Mouse (Mus musculus) gastrocnemius, adult 18-20 months (tissue): Measurements from ENCODE around the gene Tubb3. TPM values are rescaled to one million over a fixed set of nuclear protein-coding genes. Genes with fewer than 3 reads are reported as not detected.
A peak's percentile ranks its signal among the peaks of the same experiment; 100 is the strongest.
"Not testable (repeated sequence)": the region's sequence is repeated elsewhere in the genome, so short reads cannot be mapped to it uniquely, and the experiment has no call there.

Experiments used
- DNase-seq: peaks from one replicate; pipeline ENCODE4 v3.0.0; 2021; ENCODE audit warnings: low spot score
- total RNA-seq, 2 experiments: library from RNA; stranded (reverse); gene quantifications; 2 replicates each; pipeline ENCODE4 v1.2.3; 2021

The Tubb3 gene
- total RNA-seq, 2 experiments from 2014 or later: not detected

DNA sequence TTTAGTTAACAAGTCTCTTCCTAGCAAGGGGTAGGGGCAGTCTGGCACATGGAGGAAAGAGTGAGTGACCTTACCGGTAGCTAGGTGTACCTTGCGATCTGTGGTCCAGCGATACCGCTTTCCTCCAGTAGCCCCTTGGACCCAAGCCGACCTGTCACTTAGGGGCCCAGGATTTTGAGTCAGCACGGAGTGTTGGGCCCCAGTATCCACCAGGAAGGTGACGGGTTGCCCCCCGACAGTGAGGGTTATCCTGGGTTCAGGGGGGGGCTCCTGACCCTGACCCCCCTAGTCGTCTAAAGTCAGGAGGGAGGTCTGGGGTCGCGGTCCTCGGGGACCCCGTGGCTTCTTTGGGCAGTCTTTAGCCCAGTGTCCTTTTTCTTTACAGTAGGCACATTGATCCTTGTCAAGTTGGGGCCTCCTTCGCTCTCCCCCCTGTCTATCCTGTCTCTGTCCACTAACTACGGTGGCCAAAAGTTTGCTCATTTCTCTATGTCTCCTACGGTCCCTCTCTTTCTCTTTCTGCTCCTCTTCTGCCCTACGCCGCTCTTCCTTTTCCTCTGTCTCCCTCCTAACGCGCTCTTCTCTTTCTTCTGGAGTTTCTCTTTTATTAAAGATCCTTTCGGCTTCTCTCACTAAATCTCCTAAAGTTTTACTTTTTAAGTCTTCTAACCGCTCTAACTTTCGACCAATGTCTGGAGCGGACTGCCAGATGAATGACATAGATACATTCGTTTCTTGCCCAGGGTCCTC lies 20.6 kb downstream of the Tubb3 start:
- no peak for DNase-seq

DNA sequence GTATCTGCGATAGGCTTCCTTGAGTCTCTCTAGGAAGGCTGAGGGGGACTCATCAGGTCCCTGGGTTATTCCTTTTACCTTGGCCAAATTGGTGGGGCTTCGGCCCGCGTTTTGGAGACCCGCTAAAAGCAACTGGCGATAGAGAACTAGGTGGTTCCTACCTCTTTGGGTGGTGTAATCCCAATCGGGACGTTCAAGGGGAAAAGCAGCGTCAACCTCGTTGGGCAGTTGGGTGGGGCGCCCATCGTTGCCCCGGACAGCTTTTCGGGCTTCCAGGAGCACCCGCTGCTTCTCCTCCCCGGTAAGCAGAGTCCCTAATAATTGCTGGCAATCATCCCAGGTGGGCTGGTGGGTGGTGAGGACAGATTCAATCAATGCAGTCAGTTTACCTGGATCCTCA lies 21.2 kb downstream of the Tubb3 start:
- no peak for DNase-seq

DNA sequence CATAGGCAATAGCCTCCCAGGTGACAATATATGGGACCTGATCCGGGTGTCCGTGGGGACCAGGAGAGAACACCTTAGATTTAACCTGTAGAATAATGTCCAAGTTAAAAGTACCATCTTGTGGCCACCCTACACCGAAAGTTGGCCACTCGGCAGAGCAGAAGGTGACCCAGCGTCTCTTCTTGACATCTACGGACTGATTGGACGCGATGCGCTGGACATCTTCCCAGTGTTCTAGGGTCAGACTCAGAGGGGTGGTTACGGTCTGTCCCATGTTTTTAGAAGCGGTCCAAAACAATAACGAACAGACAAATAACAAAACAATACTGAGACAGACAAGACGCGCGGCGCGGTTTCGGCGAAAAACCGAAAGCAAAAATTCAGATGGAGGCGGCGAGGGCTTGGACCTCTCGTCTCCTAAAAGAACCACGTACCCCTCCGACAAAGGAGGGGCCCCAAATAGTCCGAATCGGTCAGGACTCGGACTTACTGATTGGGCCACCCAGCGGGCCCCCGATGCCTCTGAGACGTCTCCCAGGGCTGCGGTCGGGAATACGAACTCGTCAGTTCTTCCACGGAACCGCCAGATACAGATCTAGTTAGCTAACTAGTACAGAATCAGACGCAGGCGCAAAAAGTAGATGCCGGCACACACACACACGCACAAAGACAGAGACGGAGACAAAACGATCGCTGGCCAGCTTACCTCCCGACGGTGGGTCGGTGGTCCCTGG lies 22.2 kb downstream of the Tubb3 start:
- DNase-seq: not testable (repeated sequence)

DNA sequence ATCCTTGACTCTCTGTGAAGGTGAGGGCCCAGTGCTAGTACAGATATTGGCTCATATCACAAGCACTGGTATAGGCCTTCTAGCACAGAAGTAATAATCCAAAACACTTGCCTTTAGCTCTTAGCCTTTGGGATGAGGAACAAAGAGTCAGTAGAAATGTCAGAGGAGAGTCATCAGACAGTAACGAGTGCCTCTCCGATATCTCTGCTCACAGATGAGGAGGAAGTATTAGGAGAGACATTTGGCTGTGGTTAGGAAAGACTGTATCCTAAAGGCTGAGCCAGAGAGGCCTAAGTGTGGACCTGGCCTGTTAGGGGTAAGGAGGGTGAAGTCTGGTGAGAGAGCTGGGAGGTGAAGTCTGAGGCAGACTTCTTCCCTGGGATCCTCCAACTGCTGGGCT lies 30.6 kb downstream of the Tubb3 start:
- DNase-seq: no peak

DNA sequence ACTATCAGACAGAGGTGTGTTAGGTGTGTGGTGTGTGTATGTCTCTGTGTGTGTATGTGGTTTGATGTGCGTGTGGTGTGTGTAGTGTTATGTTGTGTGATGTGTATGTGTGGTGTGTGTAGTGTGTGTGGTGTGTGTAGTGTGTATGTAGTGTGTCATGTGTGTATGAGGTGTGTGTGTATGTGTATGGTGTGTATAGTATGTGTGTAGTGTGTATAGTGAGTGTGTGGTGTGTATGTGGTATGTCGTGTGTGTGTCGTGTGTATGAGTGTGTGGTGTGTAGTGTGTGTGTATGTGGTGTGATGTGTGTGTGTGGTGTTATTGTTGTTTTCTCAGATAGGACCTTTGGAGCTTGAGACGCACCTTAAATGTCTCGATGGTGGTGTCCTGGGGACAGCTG lies 31.1 kb downstream of the Tubb3 start:
- DNase-seq: no peak

DNA sequence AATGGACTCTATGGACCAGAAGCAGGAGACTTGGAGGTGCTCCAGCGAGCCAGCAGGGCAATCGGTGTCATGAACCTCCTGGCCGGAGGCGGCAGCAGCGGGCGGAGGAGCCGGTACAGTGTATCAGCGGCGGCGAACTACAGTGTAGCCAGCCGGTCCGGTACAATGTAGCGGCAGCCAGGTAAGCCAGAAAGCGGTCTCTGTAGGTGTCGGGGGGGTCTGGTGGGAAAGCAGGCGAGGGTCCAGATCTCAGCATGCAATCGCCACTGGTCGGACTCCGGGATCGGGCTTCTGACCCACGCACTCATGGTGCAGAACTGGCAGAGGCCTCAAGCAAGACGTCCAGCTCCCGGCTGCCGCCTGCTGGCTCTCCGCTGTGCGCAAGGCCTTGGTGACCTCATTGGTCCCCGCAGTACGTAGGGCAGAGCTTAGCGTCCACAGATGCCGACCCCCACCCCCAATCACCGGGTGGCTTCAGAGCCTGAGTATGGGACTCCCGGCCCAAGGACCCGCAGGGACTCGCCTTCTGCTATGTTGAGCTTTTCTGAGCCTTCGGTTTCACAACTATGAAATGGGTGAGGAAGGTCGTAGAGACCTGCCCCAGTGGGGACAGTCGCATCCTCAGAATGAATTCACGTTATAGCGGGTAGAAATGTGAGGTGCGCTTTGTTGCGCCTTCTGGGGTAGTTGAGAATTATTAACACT lies 31.8 kb downstream of the Tubb3 start:
- DNase-seq: peak; percentile 95

DNA sequence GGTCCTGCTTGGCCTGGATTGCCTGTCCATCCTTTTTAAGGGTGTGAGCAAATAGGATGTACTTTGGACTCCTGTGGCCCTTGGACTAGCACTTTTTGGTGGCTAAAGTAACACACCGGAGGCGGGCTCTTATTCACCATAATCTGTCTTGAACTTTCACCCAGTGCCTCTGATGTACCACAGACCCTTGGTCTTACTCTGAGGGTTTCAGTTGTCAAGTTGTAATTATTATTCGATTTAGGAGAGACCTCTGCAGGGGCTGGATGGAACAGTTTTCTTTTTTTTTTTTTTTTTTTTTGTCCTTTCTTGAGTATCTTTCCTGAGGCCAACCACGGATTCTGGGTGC lies 32.3 kb downstream of the Tubb3 start:
- no peak for DNase-seq

DNA sequence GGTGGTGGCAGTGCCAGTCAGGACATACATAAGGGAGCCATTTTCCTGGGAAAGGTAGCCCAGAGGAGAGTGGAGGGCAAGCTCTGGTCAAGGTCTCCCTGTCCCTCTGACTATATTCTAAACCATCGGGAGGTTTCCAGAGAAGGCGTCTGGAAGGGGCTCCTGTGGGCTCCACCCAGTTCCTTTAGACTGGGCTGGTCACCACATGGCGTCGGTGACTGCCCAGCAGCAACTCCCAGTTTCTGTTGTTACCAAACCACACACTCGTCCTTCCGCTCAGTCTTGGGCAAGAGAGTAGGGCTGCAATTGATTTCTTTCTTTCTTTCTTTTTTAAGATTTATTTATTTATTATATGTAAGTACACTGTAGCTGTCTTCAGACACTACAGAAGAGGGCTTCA lies 32.9 kb downstream of the Tubb3 start:
- no peak for DNase-seq

DNA sequence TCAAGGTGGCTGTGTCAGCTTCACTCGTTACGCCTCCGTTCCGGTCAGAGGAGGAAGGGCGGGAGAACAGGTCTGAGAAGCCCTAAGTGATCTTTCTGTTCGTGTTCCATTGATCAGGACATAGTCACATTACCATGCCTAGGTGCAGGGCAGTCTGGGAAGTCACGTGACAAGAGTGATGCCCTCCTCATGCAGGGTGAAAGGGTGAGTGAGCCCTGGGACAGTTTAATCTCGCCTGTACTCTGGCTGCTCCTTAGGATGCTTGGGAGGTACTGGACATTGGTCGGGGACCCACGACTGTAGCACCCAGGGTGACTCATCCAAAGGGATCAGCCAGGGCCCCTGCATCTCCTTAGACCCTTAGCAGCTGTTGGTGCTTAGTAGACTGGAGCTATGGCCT lies 34.8 kb downstream of the Tubb3 start:
- no peak for DNase-seq

DNA sequence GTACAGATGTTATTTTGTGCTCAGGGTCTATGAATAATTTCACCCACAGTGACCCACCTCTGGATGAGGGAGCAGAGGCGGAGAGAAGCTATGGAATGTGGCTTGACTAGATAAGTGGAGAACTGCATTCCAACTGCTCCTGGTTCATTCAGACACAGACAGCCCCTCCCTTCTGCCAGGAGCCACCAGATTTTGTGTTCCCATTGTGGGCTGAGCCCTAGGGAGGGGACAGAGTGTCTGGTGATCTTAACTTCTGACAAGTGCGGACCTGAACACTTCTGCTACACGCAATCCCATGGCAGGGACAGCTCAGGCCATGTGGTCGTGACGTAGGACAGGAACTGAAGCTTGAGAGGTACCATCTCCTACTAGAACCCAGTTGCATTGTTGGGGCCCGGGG lies 35.6 kb downstream of the Tubb3 start:
- no peak for DNase-seq

DNA sequence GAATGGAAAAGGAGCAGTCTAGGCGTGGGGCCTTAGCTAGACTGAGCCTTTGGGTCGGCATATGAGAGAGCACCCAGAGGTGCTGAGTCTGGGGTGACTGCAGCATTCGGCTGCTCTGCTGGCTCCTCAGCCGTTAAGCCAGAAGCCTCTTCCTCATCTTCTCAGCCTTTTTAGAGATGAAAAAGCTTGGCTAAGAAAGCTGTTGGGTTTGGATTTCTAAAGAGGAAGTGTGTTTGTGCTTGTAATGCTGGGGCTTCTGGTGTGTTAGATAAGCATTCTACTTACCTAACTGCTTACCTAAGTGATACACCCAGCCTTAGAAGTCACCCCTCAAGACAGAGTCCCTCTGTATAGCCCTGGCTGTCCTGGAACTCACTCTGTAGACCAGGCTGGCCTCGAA lies 39.6 kb downstream of the Tubb3 start:
- DNase-seq: no peak

DNA sequence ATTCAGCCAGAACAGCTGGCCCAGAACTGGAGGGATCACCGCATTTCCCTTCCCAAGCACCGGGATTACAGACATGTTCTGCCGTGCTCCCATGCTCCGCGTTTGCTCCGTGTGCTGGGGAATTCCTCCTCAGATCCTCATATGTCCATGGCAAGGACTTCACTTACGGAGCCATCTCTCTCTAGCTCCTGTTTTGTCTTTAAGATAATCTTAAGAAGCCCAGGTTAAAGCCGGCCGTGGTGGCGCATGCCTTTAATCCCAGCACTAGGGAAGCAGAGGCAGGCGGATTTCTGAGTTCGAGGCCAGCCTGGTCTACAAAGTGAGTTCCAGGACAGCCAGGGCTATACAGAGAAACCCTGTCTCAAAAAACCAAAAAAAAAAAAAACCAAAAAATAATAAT lies 40.5 kb downstream of the Tubb3 start:
- DNase-seq: not testable (repeated sequence)

DNA sequence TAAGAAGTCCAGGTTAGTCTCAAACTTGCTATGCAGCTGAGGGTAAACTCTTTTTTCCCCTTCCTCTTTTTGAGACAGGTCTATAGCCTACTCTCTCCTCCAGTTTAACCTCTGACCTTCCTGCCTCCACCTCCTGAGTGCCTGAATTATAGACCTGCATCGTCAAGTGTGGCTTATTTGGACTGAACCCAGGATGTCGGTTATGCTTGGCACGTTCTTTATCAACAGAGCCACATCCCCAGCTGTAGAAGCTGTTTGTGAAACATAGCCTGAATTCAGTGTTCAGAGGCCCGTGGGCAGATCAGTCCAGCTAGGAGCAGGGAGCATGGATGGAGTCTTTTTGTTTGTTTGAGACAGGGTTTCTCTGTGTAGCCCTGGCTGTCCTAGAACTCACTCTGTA lies 40.9 kb downstream of the Tubb3 start:
- no peak for DNase-seq

DNA sequence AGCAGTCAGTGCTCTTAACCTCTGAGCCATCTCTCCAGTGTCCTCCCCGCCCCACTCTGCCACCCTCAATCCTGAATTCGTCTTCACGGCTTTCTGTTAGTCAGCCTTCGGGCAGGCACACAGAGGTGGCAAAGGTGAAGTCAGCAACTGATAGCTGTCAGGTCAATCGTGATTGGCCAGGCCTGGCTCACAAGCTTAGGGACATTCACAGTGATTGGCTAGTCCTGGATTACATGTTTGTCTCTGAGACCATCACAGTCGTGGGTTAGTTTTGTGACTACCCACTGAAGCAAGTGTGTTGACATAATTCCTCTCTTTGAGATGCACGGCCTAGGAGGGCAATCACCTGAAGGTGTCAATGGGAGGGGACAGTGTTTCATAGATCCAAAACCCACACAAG lies 42.1 kb downstream of the Tubb3 start:
- DNase-seq: no peak

DNA sequence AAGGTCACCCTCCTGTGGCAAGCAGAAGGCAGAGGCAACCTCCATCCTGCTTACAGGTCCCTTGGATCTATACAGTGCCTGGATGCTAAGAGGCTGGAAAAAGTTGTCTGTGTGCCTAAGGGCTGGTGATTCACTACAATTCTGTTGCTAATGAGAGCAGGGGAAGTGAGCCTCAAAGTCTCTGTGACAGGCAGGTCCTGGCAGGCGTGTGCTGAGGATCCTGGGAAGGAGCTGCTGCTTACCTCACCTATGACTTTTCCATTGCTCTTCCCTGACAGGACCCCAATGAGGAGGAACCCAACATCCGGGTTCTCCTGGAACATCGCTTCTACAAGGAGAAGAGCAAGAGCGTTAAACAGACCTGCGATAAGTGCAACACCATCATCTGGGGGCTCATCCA lies 42.7 kb downstream of the Tubb3 start:
- no peak for DNase-seq

DNA sequence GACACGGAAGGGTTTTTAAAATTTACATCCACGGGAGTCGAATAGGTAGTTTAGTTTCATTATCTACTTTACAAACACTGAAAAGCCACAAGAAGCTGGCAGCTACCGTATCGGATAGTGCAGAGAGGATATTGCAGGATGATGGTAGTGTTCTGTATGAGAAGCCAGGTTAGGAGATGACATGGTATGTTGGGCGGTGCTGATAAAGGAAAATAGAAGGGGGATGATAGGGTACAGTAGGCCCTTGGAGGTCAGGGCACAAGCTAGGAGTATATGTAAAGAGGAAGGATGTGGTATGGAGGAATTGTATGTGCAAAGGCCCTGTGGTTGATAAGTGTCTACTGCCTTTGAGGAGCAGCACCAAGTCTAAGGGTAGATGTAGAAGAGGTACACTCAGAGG lies 43.3 kb downstream of the Tubb3 start:
- DNase-seq: no peak

DNA sequence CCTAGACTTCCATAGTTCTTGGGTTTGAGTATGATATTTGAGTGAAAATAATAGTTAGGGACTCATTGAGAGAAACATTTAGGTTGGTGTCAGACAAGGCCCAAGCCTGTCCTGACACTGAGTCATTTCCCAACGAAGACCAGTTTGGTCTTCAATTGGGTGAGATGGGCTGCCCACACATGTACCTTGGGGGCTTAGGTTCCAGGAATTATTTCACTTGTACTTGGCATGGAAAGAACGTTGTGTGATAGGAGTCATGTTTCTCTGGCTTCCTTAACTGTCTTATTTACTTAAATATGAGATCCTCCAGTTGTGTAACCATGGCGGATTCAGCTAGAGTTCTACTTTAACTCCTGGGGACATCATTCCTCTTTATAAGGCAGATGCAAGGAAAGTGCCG lies 52.4 kb downstream of the Tubb3 start:
- DNase-seq: no peak

DNA sequence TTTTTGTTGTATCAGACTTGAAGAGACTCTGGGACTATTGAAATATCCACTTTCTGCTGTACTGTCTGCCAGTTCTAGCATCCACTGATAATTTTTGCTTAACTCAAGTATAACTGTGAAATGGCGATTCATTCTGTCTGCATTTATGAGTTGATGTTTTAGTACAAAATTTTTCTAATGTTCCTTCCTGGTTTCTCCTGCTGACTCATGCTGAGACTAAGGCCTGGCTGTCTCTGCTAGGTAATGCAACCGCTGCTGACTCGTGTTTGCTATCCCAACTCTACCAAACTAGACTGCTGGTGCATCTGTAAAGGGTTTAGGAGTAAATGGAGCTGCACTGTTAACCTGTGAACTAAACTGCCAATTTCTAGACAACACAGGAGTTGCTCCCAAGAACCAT lies 56.3 kb downstream of the Tubb3 start:
- DNase-seq: no peak

Other genes with a start within 250 kb of the Tubb3 start
- 10 to 100 TPM in 1 of 2 experiments, 1 to 10 TPM in 1; 8.9 to 14.4 TPM for gene Dpep1, start 225.2 kb upstream of the Tubb3 start, total RNA-seq
- gene Chmp1a, start 198.7 kb upstream of the Tubb3 start, total RNA-seq: 10 to 100 TPM; 57.2 to 68.0 TPM
- 1 to 10 TPM in 1 of 2 experiments, under 1 TPM in 1; 0.83 to 2.1 TPM for gene Spata33, start 198.6 kb upstream of the Tubb3 start, total RNA-seq
- gene Cdk10, start 186.6 kb upstream of the Tubb3 start, total RNA-seq: 10 to 100 TPM; 11.6 to 12.1 TPM
- 1 to 10 TPM; 1.1 to 1.7 TPM for gene Spata2l, start 175.2 kb upstream of the Tubb3 start, total RNA-seq
- gene Zfp276, start 157.2 kb upstream of the Tubb3 start, total RNA-seq: 1 to 10 TPM; 5.1 to 5.2 TPM
- gene Vps9d1, start 157.1 kb upstream of the Tubb3 start, total RNA-seq: 10 to 100 TPM; 17.2 to 18.8 TPM
- gene Fanca, start 92.8 kb upstream of the Tubb3 start, total RNA-seq: not detected
- under 1 TPM in 1 of 2 experiments, not detected in 1; 0.09 TPM for gene Spire2, start 78.7 kb upstream of the Tubb3 start, total RNA-seq
- gene Tcf25, start 37.7 kb upstream of the Tubb3 start, total RNA-seq: 100 to 1,000 TPM; 128 to 130 TPM
- gene Mc1r, start 4.3 kb upstream of the Tubb3 start, total RNA-seq: not detected
- gene Def8, start 12.1 kb downstream of the Tubb3 start, total RNA-seq: 10 to 100 TPM; 34.6 to 43.7 TPM
- gene Afg3l1, start 66.5 kb downstream of the Tubb3 start, total RNA-seq: 10 to 100 TPM; 37.8 to 41.0 TPM
- not detected for gene Dbndd1, start 104.0 kb downstream of the Tubb3 start, total RNA-seq
- gene Gas8, start 107.4 kb downstream of the Tubb3 start, total RNA-seq: 1 to 10 TPM; 3.6 to 4.9 TPM
- 10 to 100 TPM; 30.1 to 41.0 TPM for gene Rhou, start 242.5 kb downstream of the Tubb3 start, total RNA-seq